Mouse (Mus musculus) adrenal gland, postnatal 36 days (tissue): ENCODE results near the gene Ccdc185. TPM values are rescaled to one million over a fixed set of nuclear protein-coding genes. Genes with fewer than 3 reads are reported as not detected.

ENCODE experiments used
- DNase-seq, 2 experiments: peaks; one replicate each; pipeline ENCODE4 v3.0.0; 2021; ENCODE audit warnings: mixed read lengths in 1 of 2
- long read RNA-seq, 2 experiments: library from polyadenylated mRNA; stranded (forward); transcript quantifications; one replicate each; pipeline ENCODE4 v2.0.0; 2021; ENCODE audit warnings: borderline sequencing depth in 2 of 2
- total RNA-seq, 2 experiments: library from RNA; stranded (reverse); gene quantifications; 2 replicates each; pipeline ENCODE4 v1.2.3; 2021

The Ccdc185 gene
- total RNA-seq, result not detected
- long read RNA-seq, experiment 1, result 0 reads
- long read RNA-seq, experiment 2, result 0 reads

GRCm38 (mm10) chr1:182749080-182749479 is at the start of gene Ccdc185:
TSS of gene Ccdc185 (minus strand) at chr1:182749180.
- DNase-seq, result no peak

DNA sequence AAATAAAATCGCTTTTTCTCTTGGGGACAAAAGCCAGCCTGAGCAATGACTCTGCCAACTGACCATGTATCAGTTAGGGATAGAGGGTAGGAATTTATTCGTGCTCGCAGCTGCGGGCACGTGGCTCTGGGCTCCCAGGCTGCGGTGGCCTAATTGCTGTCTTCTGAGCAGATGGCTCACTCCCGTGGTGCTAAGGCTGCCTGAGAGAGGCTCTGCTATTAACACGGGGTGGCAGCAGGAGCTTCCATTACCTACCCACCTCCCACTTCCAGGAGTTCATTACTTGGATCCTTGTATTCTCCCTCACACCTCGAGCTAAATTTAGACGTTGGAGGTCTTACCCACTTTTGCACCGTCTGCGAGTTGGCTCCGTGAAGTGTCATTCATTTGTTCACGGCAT is 48.1 kb upstream of the Ccdc185 start:
- DNase-seq, result no peak

- no peak for DNase-seq
Measured at GRCm38 (mm10) chr1:182794628-182795027, 45.6 kb upstream of the Ccdc185 start.

DNA sequence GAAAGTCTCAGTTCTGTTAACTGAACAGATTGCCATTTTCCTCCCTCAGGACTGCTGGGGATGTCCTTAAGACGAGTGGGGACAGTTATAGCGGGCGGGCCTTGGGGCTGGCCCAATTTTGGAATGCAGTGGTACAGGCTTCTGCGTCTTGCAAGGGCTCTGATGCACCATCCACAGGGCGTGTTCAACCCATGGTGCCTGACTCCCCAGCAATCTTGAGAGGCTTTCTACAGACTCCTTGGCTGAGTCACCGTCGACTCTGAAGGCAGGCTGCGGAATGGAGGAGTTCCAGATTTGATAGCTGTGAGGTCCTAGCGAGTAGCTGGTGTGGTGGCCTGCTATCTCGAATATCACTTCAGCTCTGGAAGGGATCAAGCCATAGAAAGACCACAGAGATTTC is 45.2 kb upstream of the Ccdc185 start:
- DNase-seq, result no peak

GRCm38 (mm10) chr1:182792521-182793071 is 43.6 kb upstream of the Ccdc185 start:
- DNase-seq, result peak; percentile 58 to 75

DNA sequence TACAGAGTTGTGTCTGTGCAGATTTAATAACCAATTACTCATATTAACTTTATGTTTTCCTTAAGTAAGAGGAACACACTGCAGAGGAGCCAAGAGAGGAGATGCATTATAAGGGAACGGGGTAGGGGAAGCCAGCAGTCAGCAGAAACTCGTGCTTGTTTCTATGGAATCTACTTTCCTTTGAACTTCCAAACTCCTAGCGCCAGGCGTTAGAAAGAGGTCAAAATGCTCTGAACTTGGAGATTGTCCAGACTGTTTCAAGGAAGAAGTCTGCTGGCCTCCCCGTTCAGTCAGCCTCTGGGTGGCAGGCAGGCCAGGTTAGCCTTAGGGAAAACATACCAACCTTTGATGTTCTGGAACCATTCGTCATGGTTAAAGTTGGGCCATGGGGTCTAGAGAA is 39.9 kb upstream of the Ccdc185 start:
- DNase-seq, result peak; percentile 1 to 12

GRCm38 (mm10) chr1:182787030-182787429 is 38.0 kb upstream of the Ccdc185 start:
- DNase-seq, result no peak

GRCm38 (mm10) chr1:182785504-182785903 is 36.5 kb upstream of the Ccdc185 start:
- no peak for DNase-seq

DNA sequence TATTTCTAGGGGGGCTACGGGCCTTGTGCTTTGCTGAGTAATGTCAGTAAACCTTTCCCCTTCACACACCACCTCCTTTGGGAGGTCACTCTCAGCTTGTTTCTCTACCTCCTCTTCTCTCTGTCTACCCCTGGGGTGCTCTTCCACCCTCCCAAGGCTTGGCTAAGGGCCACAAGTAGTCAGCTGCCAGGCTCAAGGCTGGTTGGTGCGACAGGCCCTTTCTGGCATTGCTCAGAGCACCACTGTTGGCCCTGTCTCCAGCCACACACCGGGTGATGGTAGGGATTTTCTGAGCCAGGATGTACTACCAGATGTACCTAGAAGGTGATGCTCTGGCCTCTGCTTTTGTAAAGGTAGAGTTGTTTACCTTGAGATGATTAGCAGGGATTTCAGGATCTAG is 35.8 kb upstream of the Ccdc185 start:
- peak; percentile 32 to 39 for DNase-seq

DNA sequence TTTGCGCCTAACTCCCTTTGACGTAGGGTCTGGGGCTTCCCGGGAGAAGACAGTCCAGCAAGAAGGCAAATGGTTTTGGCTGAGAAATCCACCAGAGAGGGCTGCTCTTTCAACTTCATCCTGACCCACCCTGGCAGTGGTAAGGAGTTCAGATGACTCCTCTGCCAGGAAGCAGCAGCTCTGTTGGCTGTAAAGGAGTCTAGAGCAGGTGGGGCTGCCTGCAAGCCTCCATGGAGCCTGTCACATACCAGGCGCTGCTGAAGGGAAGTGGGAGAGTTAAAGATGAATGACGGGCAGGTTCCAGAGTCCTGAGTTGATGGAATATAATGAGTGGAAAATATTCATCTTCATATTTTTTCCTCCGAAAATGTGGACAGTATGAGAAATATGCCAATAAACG is 34.8 kb upstream of the Ccdc185 start:
- DNase-seq, result no peak

DNA sequence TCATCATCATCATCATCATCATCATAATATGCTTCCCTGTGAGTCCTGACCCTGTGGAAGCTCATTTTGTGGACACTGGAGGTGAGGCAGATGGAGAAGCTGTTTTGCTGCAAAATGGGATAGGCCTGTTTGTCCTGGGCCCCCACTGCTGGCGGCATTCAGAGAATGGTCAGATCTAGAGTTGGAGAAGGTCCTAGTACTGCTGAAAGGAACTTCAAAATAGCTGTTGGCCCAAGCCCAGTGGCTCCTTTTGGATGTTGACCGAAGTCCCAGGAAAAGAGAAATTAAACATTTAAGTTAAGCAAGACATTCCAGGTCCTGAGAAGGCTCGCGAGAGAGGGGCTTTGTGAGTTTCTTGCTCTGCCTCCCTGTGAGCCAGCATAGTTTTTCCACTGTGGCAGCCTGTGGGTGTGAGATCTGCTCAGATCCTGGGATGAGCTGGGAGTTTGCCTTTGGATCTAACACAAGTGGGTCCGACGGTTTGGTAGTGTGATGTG is 30.1 kb upstream of the Ccdc185 start:
- DNase-seq, result no peak

DNA sequence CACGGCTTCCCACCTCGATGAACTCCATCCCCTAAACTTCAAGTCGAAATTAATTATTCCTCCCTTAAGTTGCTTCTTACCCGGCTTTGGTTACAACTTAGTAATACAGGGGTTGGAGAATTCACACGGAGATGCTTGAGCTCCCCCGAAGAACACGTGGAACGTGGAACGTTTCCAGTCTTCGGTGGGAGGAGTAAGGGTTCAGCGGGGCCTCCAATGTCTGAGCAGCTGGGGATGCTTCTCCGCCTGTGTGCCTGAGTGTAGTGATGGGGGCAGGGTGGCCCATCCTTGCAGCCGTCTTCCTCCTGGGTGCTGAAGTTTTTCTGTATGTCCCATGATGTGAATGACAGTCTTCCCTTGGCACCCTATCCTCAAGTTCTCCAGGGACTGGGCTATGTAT is 29.2 kb upstream of the Ccdc185 start:
- DNase-seq, result no peak

- DNase-seq, result no peak
Measured at GRCm38 (mm10) chr1:182776749-182777410, 27.9 kb upstream of the Ccdc185 start.

- no peak for DNase-seq
Measured at GRCm38 (mm10) chr1:182775576-182775975, 26.6 kb upstream of the Ccdc185 start.

GRCm38 (mm10) chr1:182764541-182765281 is 15.7 kb upstream of the Ccdc185 start:
- DNase-seq, result no peak

DNA sequence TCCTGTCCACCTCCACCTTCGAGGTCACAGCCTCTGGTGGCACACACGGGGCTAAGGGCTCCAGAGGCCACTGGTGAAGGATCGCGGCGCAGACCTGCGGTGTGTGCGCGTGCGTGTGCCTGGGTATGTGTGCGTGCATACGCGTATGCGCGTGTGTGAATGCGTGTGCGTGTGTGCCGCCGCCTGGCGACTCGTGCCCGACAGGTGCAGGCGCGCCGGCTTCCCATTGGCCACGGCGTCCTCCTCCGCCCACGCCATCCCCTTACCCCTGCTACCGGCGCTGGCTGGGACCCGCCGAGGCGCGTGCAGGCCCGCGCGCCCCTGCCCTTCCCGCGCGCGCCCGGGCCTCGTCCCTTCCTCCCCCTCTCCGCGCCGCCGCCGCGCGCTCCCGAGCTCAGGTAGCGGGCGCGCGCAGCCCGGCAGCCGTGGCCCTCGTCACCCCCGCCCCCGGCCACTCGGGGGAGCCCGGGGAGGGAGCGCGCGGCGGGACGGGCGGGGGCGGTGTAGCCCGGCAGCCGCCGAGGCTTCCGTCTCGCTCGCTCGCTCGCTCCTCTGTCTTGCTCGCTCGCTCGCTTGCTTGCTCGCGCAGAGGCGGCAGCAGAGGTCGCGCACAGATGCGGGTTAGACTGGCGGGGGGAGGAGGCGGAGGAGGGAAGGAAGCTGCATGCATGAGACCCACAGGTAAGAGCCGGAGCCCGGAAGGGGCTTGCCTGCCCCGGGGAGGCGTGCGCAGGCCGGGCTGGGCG is 14.9 kb upstream of the Ccdc185 start, which contains the start of gene Susd4:
Susd4 (plus strand) TSS at position 145 of the 746 bp plus-strand sequence.
- DNase-seq, result peak; percentile 58 to 74

DNA sequence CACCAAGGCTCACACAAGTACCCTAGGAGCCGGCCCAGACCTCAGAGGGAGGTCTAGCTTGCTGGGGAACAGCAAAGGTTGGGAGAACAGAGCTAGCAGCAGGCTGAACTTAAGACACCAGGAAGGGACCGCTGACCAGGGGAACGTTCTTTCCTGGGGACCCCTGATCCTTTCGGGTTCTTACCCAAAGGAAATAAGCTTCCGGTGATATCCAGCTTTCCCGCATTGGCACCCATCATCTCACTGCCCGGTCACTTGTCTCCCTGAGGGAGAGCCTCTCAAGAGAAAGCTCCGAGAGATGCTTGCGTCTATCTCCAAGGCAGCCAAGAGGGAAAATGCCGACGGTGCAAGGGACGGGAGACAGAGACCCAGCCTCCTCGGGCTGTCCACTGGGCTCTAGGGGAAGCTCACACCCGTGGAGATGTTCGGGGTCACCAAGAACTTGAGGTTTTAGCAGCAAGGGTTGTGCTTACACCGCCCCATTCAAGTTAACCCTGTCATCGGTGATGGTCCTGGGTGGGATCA is 14.3 kb upstream of the Ccdc185 start:
- DNase-seq, result no peak

DNA sequence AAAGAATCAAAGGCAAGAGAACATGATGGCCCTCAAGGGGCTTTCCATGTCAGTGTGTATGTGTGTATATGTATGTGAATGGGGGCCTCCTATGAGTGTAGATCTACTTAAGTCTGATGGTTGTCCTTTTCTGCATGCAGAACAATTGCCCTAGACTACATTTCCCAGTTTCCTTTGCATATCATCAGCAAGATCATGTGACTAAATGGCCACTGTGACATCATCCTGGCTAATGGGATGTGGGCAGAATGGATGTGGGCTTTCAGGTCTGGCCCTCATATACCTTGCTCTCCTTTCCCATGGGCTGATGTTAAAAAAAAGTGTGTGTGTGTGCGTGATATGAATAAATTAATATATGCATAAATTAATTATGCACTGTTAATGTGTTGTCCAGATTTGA is 9.8 kb upstream of the Ccdc185 start:
- no peak for DNase-seq

DNA sequence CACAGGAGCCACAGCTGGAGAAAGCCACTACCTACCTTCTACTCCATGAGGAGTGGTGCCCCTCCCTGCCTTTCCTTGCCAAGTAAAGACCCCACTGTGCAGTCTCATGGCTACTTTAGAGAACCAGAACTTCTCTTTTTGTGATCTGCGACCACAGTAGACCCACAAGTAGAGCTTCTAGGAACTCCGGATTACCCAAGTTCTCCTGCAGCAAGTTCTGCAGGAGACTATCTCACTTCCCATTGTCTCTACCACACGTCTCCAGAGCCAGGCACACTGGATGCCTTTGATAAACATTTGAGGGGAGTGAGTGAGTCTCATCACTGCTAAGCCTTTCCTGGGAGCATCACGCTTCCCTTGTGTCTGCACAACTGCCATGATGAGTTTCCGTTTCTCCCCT is 5.9 kb upstream of the Ccdc185 start:
- no peak for DNase-seq

DNA sequence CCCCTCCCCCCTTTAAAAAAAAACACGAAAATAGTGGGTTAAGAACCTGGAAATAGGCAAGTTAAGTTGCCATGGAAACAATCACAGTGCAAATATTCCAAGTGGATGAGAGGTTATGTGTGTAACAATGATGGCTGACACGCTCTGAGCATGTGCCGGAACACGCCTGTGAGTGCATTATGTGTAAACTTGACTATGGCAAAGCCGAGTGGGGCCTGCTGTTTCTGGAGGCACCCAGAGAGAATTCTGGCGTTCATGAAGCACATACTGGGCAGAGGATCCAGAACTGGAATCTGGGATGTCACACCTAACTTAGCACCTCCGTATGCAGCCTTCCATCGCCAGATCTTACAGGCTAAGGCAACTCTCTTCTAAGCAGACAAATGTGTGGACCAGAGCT is 4.7 kb upstream of the Ccdc185 start:
- no peak for DNase-seq

DNA sequence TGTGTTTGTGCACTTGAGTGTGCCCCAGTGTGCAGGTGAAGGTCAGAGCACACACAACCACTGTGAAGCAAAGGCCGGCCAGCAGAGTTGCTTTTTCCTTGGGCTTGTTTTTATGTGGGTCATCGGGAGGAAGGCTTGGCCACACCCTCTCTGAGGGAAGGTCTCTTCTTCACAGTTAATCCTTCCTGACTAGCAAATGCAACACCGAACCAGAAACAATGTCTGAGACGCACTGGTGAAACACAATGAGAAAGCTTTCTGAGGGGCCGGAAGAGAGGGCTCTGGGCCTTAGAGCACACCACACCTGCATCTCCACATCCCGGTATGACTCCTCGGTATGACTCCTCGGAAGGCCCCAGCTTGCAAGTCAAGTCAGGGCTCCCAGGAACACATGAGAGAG is 2.3 kb upstream of the Ccdc185 start:
- no peak for DNase-seq

DNA sequence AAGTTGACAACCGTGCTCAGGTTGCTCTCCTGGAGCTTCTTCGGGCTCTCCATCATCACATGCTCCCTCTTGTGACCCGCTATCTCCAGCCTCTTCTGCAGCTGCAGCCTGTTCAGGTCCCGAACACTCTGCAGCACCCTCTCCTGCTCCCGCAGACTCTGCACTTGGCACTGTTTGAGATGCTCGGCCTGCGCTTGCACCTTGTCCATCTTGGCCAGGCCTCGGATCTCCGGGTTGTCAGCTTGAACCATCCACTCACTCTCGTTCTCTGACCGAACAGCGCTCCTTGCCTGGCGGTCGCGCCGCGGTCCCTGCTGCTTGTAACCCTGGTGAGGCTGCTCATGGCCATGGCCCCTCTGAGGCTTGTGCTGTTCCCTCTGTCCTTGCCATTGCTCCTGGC is 1.1 kb downstream of the Ccdc185 start:
- DNase-seq, result no peak
